Mouse (Mus musculus) layer of hippocampus, adult 11-12 months (tissue): ENCODE data around the gene Rbms3.

Experiments
- DNase-seq: peaks from one replicate; pipeline ENCODE4 v3.0.0; 2022; ENCODE audit warnings: low spot score

Rbms3 gene

DNA sequence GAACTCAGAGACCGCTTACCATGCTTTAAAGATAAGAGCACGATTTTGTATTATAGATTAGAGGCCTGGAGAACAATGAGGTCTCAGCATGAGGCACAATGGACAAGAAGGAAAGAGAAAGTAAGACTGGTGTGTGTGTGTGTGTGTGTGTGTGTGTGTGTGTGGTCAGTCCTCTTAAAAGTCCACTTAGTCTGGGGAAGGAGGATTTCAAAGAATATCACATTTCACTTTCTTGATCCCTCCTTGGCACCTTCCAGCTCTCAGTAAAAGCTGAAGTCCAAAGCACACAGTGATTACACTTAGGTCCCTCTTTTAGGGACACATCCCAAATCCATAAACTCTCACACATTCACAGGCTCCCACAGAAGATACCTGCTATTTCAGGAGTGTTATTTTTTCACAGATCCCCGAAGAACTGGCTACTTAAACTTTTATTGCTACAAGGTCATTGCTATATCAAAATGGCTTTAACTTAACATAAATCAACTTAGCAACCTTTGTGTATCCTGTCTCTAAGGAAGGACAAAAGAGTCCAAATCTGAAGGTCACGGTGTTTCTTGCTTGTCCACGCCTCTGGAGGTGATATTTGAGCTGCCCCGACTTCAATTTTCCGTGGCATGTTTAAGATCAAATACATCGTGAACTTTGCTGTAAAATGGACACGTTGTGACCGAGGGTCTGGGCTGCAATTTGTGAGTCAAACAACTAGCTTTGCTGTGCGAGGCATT, 880.7 kb downstream of the Rbms3 start:
- DNase-seq: no peak

DNA sequence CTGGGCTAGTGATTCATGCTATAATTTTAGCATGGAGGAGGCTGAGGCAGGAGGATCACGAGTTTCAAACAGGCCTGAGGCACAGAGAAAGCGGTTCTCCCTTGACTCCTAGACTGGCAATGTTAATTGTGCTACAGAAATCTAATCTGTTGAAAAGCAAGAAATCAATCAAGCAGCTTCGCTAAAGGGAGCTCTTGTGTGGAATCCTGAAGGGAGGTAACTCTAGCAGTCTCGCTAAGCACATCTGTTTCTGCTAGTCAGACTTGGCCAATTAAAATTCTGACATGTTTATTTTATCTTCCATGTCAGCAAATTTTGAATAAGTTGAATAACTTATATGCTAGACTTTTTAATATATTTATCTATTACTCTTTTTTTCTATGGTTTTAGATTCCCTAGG, 881.4 kb downstream of the Rbms3 start:
- no peak for DNase-seq

DNA sequence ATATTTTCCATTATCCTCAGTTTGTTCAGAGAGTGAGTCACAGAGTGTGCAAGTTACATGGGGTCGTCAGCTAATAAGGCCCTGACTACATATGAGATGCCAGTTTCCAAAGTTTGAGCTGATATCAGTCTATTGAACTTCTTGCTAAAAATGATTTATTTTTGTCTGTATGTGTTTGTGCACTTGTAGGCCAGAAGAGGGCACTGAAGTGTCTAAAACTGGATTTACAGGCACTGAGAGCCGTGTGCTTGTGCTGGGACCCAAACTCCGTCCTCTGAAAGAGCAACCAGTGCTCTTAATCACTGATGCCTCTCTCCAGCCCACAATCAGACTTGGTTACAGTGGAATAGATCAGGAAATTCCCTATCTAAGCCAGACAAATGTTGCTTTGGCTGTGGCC, 882.8 kb downstream of the Rbms3 start:
- DNase-seq: no peak

GRCm38 (mm10) chr9:116737786-116738185, 891.9 kb downstream of the Rbms3 start:
- no peak for DNase-seq

DNA sequence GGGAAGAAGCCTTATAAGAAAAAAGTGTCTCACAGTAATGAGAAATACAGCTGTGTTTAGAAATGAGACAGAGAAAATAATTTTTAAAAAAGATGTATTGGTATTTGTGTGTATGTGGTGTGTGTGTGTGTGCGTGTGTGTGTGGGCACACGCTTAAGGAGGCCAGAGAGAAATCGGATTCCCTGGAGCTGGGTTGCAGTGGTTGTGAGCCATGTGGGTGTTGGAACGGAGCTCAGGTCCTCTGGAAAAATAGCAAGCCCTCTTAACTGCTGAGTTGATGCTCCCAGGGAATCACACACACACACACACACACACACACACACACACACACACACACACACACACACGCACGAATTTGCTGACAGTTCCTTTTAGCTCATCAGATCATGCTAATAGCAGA, 900.5 kb downstream of the Rbms3 start:
- DNase-seq: no peak

DNA sequence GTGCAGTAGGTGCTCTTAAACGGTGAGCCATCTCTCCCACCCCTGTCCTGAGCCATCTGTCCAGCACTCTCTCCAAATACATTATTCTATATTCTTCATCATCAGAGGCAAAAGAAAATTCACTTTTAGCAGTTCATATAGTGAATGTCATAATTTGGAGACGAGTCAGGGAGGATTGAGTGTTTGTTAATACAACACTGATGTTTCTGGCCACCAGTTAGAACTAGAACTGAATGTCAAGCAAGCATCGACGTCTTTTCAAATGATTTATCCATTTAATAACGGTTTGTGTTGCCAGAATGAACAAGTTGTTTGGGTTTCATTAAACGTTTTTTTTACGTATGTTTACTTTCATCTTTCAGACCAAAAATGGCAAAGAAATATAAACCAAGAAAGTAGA, 901.1 kb downstream of the Rbms3 start:
- no peak for DNase-seq

GRCm38 (mm10) chr9:116728093-116728492, 901.6 kb downstream of the Rbms3 start:
- DNase-seq: no peak

GRCm38 (mm10) chr9:116724581-116724980, 905.1 kb downstream of the Rbms3 start:
- DNase-seq: no peak

GRCm38 (mm10) chr9:116703119-116703518, 926.6 kb downstream of the Rbms3 start:
- DNase-seq: no peak

GRCm38 (mm10) chr9:116702611-116703010, 927.1 kb downstream of the Rbms3 start:
- no peak for DNase-seq

- DNase-seq: no peak
Observed at GRCm38 (mm10) chr9:116701511-116702179, 928.1 kb downstream of the Rbms3 start.

- no peak for DNase-seq
Observed at GRCm38 (mm10) chr9:116688615-116689014, 941.1 kb downstream of the Rbms3 start.

DNA sequence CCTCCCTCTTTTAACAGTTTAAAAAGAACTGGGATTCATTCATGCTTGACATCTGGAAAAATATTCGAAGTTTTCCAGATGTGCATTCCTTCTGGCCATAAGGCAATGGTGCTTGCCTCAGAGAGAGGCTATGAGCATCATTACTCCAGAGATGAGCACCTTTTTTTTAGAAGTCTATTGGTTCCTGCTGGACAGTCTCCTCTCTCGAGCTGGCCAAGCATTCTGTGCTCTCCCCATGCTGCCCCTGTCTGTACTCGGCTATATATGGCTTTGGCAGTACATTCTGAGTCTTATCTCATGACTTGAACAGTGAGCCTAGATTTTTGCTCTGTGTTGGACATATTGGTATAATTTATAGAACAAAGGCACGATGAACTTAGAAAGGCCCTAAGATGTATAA, 952.6 kb downstream of the Rbms3 start:
- DNase-seq: no peak

GRCm38 (mm10) chr9:116676445-116676844, 953.3 kb downstream of the Rbms3 start:
- DNase-seq: peak; percentile 33

DNA sequence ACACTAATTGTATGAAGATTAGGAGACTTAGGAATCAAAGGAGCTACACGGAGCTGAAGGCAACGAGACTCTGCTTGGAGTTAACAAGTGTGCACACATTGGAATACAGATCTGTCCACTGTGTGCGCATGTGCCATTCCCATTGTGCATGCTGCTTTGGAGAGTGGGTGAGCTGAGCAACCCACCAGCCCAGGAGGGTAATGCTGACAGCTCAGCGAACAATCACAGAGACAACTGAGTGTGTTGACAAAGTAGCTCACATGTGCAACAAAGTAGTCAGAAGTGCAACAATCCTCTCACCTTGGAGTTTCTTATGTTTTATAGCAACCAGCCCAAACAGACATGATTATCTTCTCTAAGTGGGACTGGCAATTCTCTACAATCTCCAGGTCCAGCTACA, 955.5 kb downstream of the Rbms3 start:
- no peak for DNase-seq

DNA sequence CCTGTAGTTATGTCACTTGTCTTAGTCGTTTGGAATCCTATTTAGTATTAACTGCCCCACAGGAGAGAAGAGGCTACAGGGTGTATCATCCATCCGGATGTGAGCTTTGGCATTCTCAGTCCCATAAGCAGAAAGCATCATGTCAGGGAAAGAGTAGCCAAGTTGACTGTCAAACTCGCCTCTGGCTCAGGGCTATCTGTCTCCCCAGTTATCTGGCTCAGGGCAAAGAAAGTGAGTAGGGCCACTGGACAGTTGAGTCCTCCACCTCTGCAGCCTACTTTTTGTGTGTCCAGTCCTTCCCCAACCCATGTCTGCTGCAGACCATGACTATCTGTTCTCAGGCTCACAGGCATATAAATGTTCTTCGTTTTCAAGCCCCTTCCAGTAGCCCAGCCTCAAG, 968.7 kb downstream of the Rbms3 start:
- DNase-seq: no peak

DNA sequence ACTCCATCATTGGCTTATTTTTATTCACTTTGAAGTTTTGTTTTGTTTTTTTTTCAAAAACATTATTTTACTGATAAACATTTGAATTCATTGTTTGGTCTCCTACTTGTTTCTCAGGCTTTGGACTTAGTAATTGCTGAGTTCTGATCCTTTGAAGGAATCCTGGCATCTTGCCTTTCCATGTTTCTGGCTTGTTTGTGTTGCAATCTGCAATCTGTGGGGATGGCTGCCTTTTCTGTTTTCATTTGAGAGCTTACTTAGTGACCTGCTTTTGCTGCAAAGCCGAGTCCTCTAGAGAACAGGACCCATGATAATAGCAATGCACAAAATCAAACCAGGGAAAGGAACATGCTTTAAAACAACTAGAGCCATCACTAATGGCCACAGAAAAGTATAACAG, 969.8 kb downstream of the Rbms3 start:
- no peak for DNase-seq

DNA sequence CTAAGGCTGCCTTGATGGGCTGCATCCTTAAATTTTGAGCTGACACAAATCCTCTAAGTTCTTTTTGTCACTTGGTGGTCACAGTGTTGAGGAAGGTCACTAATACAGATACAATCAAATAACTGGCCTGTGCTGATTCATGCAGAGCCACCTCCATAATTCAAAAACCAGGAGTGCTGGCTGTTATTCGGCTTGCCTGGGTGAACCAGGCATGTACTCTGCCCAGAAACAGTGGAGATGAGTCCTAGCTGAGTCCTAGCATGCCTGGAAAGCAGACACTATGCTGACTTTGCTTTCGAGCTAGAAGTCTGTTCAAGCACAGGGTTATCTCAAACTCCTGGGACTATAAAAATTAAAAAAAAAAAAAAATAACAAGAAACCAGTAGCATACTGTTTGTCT, 972.6 kb downstream of the Rbms3 start:
- no peak for DNase-seq

DNA sequence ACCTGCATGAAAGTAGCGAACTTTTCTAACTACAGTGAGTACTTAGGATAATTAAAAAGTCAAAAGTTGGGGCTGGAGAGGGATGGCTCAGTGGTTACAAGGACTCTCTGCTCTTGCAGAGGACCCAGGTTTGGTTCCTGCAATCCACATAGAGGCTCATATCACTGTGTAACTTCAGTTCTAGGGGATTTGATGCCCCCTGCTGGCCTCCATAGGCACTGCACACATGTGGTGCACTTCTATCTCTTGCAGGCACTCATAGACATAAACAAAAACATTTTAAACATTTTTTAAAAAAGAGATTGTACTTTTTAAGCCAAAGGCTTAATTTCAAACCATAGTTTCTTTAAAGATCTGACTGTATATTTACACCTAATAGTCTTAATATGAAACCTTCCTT, 978.3 kb downstream of the Rbms3 start:
- no peak for DNase-seq

GRCm38 (mm10) chr9:116649955-116650354, 979.8 kb downstream of the Rbms3 start:
- no peak for DNase-seq

GRCm38 (mm10) chr9:116649086-116649792, 980.5 kb downstream of the Rbms3 start:
- DNase-seq: no peak

GRCm38 (mm10) chr9:116644616-116645015, 985.1 kb downstream of the Rbms3 start:
- DNase-seq: no peak

GRCm38 (mm10) chr9:116640302-116640679, 989.4 kb downstream of the Rbms3 start:
- no peak for DNase-seq
